Mouse (Mus musculus): ENCODE results near the gene Prr23a3.

Prr23a3 gene

DNA sequence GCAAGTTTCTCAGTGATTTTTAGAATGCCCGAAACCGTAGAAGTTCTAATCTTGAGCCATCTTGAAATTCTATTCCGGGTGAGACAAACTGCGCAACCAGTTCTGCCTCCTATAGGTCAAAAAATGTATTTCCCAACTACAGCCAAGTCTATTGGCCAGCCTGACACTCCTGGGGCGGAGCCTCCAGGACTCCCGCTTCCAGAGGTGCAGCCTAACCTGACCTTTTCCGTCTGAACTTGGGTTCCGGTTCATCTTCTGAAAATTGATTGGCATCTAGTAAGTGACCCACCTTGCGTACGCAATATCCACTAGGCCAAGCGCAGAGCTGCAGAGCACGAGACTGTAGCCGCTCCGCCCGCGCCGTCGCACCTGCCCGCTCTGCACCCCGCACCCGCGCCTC, at the start of gene Prr23a3:
Gene Prr23a3 (plus strand): TSS at position 197 of the 400 bp plus-strand sequence.
- DNase-seq (ENCODE audit: low read depth): no peak

- DNase-seq (ENCODE audit: low read depth): no peak
Measured at GRCm38 (mm10) chr9:98816066-98816465, 48.5 kb upstream of the Prr23a3 start.

- DNase-seq (ENCODE audit: low read depth): no peak
Measured at GRCm38 (mm10) chr9:98817592-98817991, 47.0 kb upstream of the Prr23a3 start.

DNA sequence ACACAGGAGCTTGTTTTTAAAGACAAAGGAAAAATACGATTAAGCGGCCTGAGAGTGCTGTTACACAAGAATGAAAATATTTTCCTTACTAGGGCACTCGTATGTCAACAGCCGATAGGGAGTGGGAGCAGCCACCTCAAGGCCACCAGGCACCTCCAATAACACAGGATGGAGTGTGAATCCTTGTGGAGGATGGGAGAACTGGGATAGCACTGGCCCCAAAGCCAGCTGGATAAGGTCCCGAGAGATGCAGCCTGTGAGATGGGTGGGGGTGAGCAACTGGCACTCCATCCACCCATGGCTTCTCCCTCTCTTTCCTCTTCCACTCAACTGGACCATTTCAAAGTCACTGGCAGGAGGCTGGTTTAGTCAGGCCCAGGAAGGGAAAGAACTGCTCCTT, 45.6 kb upstream of the Prr23a3 start:
- DNase-seq (ENCODE audit: low read depth): no peak

DNA sequence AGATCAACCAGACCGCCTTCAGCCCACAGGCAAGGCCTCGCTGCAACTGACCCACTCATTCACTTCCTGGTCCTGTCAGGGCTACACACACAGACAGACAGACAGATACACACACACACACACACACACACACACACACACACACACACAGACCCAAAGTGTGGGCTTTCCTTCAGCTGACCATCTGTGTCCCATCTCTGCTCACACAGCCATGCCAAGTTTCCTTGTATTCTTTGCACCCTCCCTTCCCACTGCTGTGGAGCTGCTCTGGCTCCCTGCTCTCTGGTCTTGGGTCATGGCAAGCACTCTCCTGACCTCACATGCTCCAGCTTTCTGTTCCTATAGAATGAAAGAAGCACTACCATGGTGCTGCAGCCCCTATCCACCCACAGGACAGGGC, 45.1 kb upstream of the Prr23a3 start:
- DNase-seq (ENCODE audit: low read depth): no peak

DNA sequence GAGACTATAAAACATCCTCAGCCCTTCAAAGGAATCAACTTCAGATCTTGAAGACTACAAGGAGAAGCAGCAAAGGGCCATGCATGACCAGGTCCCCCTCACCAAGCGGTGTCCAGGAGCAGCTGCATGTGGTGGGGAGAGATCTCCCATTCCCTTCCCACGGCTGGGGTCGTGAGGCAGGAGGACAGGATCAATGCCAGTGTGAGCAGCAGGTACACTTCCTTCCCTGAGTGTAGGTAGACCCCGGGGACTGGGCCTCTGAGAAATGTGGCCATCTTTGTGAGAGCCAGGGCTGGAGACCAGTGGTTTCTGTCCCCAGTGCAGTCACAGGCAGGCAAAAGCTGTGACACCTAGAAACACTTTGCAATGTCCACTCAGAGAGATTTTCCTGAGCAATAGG, 44.1 kb upstream of the Prr23a3 start:
- no peak for DNase-seq (ENCODE audit: low read depth)

DNA sequence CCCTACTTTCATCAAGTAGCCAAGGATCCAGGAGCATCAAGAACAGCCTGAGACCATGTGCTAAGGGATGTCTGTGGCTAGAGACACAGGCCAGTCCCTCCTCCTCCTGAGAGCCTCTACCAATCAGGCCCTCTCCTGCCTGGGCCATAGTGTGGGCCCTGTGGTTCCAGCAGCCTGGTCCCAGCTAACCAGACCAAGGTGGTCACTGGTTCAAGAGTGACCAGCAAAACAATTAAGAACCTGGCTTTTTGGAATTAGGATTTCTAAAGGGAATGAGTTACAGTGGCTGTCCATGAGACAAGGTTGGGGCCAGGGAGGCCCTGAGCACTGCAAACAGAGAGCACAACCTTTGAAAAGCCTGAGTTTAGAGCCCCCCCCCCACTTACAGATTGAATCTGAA, 43.5 kb upstream of the Prr23a3 start:
- no peak for DNase-seq (ENCODE audit: low read depth)

- no peak for DNase-seq (ENCODE audit: low read depth)
Measured at GRCm38 (mm10) chr9:98823805-98824204, 40.8 kb upstream of the Prr23a3 start.

- no peak for DNase-seq (ENCODE audit: low read depth)
Measured at GRCm38 (mm10) chr9:98829508-98829907, 35.1 kb upstream of the Prr23a3 start.

GRCm38 (mm10) chr9:98837537-98838074, 27.0 kb upstream of the Prr23a3 start:
- no peak for DNase-seq (ENCODE audit: low read depth)

DNA sequence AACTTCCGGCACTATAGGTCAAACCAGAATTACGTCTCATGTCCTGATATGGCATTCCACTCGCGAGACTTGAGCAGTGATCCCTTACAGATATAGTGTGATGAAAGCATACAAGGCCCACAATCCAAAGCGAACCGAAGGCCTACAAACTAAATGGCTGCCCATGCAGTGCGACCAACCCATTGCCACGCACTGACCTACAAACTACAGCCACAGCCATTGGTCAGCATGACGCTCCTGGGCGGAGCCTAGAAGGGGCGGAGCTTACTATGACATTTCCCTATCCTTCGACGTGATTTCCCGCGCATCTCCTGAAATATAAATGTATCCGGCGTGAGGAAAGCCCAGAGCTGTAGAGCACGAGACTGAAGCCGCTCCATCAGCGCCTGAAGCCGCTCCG, 22.4 kb upstream of the Prr23a3 start, which contains the start of gene Prr23a1:
Gene Prr23a1 (plus strand): TSS at position 387 of the 400 bp plus-strand sequence.
- DNase-seq (ENCODE audit: low read depth): no peak

- no peak for DNase-seq (ENCODE audit: low read depth)
Measured at GRCm38 (mm10) chr9:98856210-98856609, 8.4 kb upstream of the Prr23a3 start, which contains the start of gene Prr23a2. Gene Prr23a2, plus strand, starts transcription at chr9:98856494.

DNA sequence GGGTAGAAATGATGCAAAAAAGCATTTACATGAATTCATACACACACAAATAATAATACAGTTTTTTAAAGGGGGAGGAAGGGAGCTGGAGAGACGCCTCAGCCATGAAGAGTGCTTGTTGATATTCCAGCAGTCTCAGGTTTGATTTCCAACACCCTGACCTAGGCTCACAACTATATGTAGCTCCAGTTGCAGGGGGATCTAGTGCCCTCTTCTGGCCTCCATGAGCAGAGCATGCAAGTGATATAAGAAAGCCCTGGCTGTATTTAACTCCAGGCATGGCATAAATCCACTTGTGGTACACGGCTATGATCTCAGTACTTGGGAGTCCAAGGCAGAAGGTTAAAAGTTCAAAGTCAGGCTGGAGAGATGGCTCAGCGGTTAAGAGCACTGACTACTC, 1.1 kb upstream of the Prr23a3 start:
- DNase-seq (ENCODE audit: low read depth): no peak

DNA sequence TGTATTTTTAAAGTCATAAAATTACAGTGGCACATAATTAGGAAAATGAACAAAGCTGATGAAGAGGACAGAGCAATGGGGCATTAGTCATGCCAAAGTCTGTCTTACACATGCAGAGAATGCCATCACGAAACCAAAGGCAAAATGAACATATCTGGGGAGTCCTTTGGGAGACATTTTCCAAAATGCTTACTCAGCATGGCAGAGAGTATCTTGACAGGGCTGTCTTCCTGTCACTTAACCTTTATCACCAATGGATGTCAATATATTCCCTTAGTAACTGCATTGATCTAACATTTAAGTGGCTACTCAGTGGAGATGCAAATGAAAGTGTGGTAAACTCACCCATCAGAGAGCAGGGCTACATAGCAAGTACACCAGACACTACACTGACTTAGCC, 36.9 kb downstream of the Prr23a3 start:
- DNase-seq (ENCODE audit: low read depth): no peak

DNA sequence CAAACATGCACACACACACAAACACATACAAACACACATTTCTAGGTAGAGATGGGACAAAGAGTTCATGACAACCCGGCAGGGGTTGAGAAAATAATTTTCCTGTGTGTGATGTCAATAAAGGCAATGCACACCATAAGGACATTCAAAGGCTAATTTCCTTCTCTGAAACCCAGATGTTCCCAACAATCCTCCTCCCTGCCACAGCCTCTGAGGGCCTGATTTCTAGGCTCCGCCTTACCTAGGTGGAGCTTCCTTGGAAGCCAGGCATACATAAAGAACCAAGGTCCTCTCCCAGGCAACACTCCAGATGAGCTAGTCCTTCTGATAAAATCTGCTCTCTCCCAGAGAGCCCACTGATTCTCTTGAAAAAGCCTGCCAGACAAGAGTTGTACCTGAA, 38.3 kb downstream of the Prr23a3 start, which contains the start of gene 7420426K07Rik:
Gene 7420426K07Rik (plus strand): TSS at position 301 of the 400 bp plus-strand sequence.
- no peak for DNase-seq (ENCODE audit: low read depth)

All from fibroblast of lung, adult 2 months (primary cell).